Mouse (Mus musculus) Muller cell, postnatal 12 days (primary cell): Measurements from ENCODE around the gene Stac3.

Experiments
- DNase-seq: peaks from one replicate; pipeline ENCODE4 v3.0.0-alpha.2; 2015; ENCODE audit errors: inconsistent ontology term

Stac3 gene

DNA sequence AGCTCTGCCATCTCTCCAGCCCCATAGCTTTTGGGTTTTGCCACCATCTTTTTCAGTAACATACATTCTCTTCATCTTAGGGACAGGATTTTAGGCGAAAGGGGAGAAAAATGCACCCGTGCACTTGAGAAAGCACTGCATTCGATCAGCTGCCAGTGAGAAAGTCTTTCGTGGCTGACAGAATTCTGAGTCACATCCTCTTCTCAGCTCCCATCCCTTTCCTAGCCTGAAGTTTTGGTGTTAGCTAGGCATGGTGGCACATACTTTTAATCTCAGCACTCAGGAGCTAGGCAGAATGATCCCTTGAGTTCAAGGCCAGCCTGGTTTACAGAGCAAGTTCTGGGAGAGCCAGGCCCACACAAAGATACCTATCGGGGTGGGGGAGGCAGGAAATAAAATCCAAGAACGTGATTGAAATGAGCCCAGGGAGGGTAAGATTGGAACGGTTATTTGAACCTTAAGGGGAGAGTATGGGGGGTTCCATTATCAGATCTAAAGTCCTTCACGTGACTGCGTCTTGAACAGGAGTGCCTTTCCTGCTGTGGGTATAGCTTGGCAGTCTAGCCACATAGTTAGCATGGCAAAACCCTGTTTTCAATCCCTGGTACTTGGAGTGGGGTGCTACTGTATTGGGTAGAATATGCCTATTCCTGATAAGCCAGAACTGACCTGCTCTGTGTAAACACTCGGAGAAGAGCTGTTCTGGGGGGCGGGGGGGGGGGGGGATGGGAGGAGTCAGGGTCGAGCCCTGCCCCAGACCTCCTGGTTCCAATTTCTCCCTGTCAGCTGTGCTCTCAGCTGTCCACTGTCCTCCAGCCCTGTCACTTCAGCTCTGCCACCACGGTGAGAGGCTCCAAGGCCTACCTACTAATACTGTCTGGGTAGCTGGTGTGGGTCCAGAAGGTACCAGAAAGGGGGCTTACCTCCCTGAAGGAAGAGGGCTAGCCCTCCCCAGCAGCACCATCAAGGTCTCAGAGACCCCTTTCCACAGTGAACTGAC lies at the start of gene Stac3:
TSS of gene Stac3 (plus strand) at position 793 of the 1,000 bp plus-strand sequence.
- DNase-seq = no peak

DNA sequence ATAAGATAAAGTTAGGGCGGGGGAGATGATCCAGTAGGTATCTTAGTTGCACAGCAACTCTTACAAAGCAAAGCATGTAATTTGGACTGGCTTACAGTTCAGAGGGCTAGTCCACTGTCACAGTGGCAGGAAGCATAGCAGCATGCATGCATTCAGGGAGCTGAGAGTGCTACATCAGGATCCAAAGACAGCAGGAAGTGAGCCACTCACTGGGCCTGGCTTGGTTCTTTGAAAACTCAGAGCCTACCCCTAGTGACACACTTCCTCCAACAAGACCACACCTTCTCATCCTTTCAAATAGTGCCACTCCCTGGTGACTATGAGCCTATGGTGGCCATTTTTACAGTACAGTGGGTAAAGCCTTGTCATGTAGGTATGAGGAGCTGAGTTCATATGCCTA lies 47.8 kb upstream of the Stac3 start:
- no peak for DNase-seq

DNA sequence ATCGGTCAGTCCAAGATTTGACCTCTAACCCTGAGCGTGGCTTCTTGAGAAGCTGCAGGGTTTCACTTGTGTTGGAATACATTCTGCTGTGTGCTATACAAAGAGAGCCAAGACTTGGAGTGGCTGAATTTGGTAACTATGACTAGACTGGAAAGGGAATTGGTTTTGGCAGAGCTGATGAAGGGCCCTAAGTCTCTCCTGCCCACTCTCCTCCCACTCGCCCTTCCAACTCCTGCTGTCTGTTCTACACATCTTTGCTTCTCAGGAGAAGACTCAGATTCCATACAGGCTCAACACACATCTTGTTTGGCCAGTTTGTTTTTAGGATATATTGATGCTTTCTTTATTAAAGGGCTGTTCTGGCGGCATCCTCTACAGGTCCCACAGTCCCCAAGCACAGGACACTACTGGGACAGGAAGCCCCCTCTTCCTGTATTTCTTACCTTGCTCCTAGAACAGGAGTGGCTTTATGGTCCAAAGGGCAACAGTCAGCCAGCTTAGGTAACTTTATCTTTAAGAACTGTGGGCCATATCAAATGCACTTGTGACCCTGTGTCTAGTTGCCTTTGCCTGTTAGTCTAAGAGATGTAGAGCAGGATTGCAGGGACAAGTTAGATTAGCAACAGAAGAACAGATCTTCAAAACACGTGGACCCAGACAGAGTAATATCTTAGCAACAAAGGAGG lies 38.9 kb upstream of the Stac3 start:
- DNase-seq = no peak

DNA sequence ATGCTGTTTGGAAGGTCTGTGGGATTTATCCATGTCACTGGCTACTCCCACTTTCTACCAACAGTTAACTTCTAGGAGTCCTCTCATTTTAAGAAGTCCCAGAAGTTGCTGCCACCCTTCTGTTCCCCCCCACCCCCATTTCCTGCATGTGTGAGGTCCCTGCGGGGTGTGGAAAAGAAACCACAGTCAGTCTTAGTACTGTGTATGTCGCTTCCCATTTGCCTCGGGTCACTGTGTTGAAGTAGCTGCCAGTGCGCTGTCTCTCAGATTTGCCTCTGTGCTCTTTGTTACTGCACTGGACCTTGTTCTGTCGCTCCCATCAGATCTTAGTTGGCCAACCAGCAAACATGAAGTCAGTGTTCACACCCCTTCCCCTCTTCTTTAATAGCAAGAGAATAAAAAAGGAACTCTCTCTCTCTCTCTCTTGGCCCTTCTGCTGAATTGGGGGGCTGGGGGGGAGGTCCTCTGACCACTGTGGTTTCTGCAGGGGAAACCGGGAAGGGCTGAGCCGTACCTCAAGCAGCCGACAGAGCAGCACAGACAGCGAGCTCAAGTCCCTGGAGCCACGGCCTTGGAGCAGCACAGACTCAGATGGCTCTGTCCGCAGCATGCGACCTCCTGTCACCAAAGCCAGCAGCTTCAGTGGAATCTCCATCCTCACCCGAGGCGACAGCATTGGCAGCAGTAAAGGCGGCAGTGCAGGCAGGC lies 30.1 kb upstream of the Stac3 start:
- DNase-seq = no peak

DNA sequence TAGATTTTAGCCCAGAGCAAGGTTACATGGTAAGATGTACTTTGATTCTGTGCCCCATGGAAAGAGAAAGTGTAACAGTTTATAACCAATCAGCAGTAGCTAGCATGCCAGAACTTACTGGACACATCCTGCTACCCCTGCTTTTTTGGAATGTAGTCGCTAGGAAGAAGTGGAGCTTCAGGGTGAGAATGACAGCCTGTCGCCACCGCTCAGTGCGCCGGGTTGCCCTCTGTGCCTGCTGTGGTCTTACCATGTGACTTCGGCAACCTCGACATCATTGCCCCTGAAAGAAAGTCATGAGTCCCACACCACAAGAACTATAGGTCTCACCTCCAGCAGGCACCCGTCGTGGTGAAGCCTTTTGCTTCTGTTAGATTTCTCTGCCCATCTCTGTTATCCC lies 28.8 kb upstream of the Stac3 start:
- no peak for DNase-seq

DNA sequence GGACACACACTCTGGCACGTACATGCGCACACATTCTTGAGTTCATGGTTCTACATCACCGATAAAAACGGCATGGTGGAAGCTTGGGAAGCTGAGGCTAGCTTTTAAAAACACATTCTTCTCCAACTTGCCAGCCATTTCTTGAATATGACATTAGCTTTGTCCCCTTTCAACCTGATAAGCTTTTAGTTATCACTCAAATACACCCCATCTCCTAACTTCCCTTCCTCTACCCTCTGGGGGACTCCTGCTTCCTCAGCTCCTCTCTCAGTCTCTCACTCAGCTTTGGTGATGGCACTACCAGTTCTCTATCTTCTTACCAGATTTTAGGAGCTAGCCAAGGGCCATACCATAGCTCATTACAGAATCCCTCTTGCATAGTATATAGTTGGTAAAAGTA lies 26.3 kb upstream of the Stac3 start:
- DNase-seq = no peak

DNA sequence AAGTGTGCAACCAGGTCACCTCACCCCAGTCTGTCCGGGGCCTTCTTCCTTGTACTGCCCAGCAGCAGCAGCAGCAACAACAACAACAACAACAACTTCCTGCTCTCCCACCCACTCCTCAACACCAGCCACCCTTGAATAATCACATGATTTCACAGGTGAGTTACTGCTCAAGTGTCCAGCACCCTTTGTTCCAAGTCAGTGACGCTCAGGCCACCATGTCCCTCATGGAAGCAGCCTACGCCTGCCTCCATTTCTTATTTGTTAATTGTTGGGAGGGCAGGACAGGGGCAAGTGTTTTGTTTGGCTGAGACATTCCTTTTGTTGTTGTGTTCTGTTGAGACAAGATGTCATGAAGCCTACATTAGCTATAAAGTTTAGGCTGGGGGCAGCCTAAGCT lies 24.9 kb upstream of the Stac3 start:
- no peak for DNase-seq

DNA sequence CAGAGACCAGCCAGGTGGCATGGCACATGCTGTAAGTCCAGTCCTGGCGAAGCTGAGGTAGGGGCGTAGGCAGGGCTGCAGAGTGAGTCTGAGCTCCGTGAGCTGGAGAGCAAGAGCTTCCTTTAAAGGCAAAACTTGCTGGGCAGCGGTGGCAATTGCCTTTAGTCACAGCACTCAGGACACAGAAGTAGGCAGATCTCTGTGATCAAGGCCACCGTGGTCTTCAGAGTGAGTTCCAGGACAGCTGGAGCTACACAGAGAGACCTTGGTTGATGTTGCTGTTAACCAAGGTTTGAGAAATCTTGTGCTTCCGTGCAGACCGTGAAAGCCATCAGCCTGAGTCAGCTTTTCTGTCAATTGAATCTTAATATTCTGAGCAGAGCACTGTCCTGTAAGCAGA lies 24.2 kb upstream of the Stac3 start:
- no peak for DNase-seq

DNA sequence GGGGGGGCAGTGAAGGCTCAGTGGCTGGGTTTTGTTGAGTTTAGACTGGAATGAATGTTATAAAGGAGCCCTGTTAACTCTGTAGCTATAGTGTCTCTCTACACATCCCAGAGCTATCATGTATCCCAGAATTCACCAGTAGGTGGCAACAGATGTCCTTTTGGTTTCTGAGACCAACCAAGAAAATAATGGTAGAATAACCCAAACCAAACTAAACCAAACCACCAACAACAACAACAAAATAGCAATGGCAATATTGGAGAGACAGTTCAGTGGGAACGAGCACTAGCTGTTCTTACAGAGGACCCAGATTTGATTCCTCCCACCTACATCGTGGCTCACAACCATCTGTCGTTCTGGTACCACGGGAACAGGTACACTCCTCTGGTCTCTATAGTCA lies 22.4 kb upstream of the Stac3 start:
- DNase-seq = no peak

DNA sequence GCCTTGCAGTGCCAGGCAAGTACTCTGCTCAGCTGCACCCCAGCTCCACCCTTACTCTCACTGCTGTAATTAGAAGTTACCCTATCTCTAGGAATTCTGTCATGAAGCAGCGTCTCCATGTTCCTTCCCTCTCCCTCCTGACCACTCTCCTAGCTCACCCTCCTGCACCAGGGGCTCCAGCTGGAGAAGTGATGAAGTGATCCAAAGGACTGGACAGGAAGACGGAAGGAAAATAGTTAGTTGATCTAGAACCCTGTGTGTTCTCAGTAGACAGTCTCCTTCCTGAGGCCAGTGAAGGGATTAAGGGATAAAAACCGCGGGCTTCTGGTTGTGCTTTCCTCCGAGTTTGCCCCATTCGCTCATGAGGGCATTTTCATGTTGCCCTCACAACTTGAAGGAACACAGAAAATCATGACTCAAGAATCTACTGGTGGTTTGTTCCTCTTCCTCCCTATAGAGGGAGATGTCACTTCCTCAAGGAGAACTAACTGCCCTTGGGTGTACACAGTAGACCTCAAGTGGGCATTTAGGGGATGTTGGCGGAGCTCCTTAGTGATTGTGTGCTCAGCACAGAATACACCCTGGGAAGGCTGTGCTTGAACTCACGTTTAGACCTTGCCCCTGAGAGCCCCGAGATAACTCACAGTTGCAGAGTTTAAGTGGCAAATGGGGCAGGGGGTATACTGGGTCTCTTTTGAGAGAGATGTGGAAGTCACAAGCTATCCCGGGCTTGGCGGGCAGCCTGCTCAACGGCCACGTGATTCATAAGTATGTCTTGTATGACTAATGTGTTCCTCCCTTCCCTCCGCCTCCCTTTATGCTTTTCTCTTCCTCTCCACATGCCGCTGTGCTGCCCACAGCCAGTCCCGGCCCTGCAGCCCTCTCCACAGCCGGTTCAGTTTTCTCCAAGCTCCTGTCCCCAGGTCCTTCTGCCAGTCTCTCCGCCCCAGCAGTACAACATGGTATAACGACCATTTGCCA lies 20.4 kb upstream of the Stac3 start:
- DNase-seq = peak; percentile 77

DNA sequence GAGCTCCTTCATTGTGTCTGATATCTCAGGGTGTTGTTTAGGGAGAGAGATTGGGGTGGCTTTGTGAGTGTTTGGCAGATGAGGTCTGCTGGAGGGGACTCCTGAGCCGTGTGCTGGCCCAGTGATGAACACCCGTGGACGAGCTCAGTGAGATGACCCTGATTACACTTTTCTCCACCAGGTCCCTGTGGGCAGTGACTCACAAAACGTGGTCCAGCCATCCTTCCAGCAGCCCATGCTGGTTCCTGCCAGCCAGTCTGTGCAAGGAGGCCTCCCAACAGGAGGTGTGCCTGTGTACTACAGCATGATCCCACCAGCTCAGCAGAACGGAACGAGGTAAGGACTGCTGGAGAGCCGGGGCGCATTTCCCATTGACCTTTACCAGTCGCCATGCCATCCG lies 16.3 kb upstream of the Stac3 start:
- DNase-seq = no peak

DNA sequence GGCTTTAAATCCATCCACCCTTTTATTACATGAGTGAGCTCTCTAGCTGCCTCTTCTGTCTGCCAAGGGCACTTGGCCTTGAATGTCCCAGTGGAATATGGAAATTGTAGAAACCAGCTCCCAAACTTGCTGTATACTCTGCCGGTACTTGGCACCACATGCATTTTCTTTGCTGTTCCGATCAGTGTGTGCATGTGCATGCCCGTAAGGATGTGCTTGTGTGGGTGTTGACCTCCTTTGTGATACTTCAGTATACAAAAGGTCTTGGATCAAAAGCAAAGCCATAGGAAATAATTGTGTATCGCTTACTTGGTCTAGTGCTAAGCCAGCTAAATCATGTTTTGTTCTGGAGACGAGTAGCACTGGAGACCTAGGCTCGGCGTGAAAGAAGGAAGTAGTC lies 12.6 kb upstream of the Stac3 start:
- DNase-seq = no peak

DNA sequence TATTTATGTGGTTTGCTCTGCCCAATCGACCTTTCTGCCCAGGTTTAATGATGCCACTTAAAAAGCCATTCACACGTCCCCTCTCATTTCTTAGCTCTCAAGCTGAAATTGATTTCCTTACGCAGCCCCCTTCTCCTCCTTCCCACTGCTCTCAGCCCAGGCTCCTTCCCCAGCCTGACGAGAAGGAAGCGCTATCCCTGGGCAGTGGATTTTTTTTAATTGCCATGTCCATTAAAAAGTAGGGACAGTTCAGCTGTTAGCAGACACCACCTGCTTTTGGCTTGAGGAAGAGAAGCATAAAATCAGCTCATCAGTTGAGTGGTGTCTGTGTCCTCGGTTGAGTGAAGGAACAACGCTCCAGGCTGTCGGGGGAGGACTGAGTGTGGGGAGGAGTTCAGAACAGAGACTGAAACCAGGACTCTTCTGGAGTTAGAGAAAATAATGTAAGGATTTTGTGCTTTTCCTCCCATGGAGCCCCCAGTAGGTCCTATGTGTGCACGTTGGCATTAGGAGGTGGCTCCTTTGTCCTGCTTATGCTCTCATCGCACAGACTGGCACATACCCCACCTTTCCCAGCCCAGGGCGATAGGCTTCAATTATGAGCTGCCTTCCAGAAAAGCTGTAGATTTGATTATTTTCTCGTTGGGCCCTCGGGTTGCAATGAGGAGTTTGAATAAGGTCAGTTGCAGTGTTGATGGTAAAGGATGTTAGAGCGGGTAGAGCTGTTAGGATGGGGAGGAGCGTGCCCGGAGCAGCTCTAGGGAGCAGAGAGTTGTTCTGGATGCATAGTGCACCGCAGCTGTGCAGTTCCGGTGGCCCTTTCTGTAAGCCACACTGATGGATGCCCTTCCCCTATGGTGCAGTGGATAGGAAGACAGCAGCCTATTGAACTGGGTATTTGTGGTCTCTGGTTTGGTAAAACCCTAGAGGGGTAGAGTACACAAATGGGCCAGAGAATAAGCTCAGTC lies 11.0 kb upstream of the Stac3 start:
- no peak for DNase-seq

DNA sequence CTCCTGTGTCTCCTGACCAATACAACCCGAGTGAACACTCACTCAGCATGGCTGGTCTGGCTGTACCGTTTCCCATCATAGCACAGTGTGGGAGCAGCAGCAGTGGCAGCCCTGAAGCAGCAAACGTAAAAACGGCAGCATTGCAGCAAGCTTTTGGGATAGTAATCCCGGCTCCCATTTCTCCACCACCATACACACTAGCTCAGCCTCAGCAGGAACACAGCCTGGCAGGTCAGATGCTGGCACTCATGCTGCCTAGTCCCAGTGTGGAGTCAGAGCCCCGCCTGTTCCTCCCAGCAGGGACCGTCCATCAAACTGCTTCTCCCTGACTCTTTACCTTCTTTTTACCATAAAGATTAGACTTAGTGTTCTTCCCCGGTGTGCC lies 10.4 kb upstream of the Stac3 start:
- no peak for DNase-seq

DNA sequence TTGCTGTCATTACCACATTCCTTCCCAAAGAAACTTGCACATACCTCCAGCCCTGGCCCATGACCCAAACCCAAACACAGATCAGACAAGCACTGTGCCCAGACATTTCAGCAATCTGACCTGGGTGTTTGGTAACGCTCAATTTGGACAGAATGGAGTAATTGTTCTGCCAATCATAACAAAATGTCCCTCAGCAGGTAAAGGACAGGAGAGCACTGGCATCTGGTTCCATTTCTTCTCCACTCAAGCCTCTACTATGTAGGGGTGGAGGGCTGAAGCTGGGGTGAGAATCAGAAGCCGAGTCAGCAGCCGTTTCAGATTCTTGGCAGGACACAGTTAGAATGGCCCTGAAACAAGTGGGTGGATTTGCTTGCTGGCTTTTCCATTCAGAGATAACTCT lies 9.4 kb upstream of the Stac3 start:
- DNase-seq = peak; percentile 85

DNA sequence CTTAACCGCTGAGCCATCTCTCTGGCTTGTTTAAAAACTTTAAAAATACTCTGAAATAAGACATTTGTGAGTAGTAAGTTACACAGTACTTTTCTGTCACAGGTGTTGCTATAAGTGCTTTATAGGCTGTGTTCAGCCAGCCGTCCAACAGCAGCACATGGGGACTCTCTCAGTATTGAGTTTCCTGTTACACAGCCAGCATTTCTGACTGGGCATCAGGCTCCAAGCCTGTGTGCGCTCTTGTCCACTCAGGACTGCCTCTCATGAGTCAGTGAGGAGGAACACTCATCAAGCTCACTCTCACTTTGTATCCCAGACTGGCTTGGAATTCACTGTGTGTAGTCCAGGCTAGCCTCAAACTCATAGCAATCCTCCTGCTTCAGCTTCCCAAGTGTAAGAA lies 5.3 kb upstream of the Stac3 start:
- DNase-seq = no peak

DNA sequence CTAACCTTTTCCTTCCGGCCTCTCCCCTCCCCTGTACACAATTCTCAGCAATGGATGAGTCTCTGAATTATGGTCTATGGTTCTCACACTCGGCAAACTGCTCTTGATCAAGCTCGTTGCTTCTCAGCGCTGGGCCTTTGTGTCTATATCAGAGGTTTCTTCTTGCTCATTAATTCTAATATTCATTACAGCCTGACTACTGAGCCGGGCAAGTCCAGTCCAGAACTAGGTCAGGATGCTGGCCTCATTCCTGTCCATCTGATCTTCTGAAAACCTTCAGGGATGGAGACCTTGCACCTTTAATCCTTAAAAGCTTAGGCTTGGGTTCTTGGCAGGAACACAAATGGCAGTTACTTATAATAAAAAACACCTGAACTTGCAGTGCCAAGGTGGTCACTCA lies 2.0 kb upstream of the Stac3 start:
- DNase-seq = no peak

DNA sequence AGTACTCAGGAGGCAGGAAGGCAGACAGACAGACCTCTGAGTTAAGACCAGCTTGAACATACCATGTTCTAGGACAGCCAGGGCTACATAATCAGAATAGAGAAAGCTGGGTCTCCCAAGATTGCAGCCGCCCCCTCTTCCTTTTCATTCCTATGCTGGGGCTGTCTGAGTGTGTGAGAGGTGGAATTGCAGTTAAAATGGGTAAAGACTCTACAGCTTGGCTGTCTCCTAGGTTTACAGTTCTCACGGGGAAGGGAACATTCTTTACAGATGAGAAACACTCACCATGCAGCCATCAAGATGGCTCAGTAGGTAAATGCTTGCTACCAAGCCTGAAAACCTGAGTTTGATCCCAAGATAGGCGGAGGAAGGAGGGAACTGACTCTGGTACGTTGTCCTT lies 1.4 kb upstream of the Stac3 start:
- DNase-seq = no peak

DNA sequence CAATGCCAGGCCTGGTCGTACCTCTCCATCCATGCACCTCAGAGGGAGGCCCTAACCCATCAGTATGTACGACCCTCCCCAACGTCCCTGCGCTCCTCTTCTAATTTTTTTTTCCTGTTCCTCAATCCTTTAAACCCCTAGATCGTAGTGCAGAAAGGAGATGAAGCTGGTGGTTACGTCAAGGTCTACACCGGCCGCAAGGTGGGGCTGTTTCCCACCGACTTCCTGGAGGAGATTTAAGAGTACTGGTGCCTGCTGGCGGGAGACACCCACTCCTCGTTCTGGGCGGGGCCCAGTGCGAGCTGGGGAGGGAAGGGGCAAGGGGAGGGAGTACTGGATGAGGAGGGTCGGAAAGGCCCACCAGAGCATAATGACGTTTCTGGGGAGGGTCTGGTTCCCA lies 6.8 kb downstream of the Stac3 start:
- DNase-seq = peak; percentile 64
